Mouse (Mus musculus) lung, embryonic 16.5 days (tissue): Measurements from ENCODE around the gene Cebpb. TPM values are rescaled to one million over a fixed set of nuclear protein-coding genes. Genes with fewer than 3 reads are reported as not detected.

Source experiments
- ATAC-seq: fragments of 200-750 bp; cut with Nextera tagmentation; 2 replicates; pipeline ENCODE4 v1.8.0; 2017; ENCODE audit warnings: low read depth, mild to moderate bottlenecking, moderate library complexity
- H3K27ac ChIP-seq: fragments of 300-500 bp; sonication (generic); 2 replicates; pipeline ENCODE4 v1.5.1; 2014; ENCODE audit warnings: mild to moderate bottlenecking, control low read depth, low read length
- H3K27me3 ChIP-seq: fragments of 300-500 bp; sonication (generic); 2 replicates; pipeline ENCODE4 v1.6.1; 2014; ENCODE audit warnings: low read depth, low read length, mixed read lengths; ENCODE audit not compliant: control insufficient read depth, insufficient read depth
- H3K36me3 ChIP-seq: fragments of 300-500 bp; sonication (generic); 2 replicates; pipeline ENCODE4 v1.6.1; 2014; ENCODE audit warnings: low read length; ENCODE audit not compliant: control insufficient read depth, insufficient read depth
- H3K4me1 ChIP-seq: fragments of 300-500 bp; sonication (generic); replicated peaks from 2 replicates; pipeline ENCODE4 v1.6.1; 2014; ENCODE audit warnings: low read length, mixed read lengths; ENCODE audit not compliant: control insufficient read depth, insufficient read depth
- H3K4me2 ChIP-seq: fragments of 300-500 bp; sonication (generic); 2 replicates; pipeline ENCODE4 v1.6.1; 2014; ENCODE audit warnings: low read depth, low read length, control low read depth
- H3K4me3 ChIP-seq: fragments of 300-500 bp; sonication (generic); 2 replicates; pipeline ENCODE4 v1.5.1; 2014; ENCODE audit warnings: mild to moderate bottlenecking, low read length, control low read depth
- H3K9ac ChIP-seq: fragments of 300-500 bp; sonication (generic); 2 replicates; pipeline ENCODE4 v1.6.1; 2014; ENCODE audit warnings: low read length, control low read depth
- H3K9me3 ChIP-seq: fragments of 300-500 bp; sonication (generic); 2 replicates; pipeline ENCODE4 v1.6.1; 2016; ENCODE audit warnings: low read length; ENCODE audit not compliant: control insufficient read depth
- WGBS: fragments of 180-500 bp; shearing (Covaris S2); extraction: QIAGEN DNeasy Blood & Tissue Kit; methylation state at CpG from one replicate; pipeline ENCODE4 v1.1.7; 2014; 5-methylcytosine and 5-hydroxymethylcytosine counted together
- polyA plus RNA-seq: library from polyadenylated mRNA; unstranded; fragments of >200 nt; fragmentation: Nextera tagmentation; extraction: Ambion mirVana; gene quantifications from 2 replicates; pipeline ENCODE4 v1.2.1, GENCODE M21; 2015

Gene Cebpb
- polyA plus RNA-seq, 1 experiment from 2014 or later = 4.1 TPM

- H3K27me3 ChIP-seq = no peaks in the 10 kb centered on the region
- H3K4me1 ChIP-seq = peaks cover 33% of the 10 kb centered on the region
- under 1% methylated on average over 84 of the region's 110 CpGs for WGBS
- peak within 1 kb of the TSS; percentile 68 for H3K27ac ChIP-seq
- peak within 1 kb of the TSS; percentile 94 for H3K4me3 ChIP-seq
- no peaks in the 10 kb centered on the region for H3K9me3 ChIP-seq
- H3K4me2 ChIP-seq = peak within 1 kb of the TSS; percentile 96
- no peaks in the 10 kb centered on the region for H3K36me3 ChIP-seq
- H3K9ac ChIP-seq = peak within 1 kb of the TSS; percentile 92
- ATAC-seq = peak; percentile 97
Observed at GRCm38 (mm10) chr2:167661270-167662203, 27.2 kb upstream of the Cebpb start, which contains the start of gene Gm20431. Gene Gm20431 (minus strand): TSS chr2:167661496.

- H3K9ac ChIP-seq = no peak overlapping the region
- WGBS = 39% methylated on average over 6 of the region's 6 CpGs
- H3K9me3 ChIP-seq = no peaks in the 10 kb centered on the region
- H3K27me3 ChIP-seq = no peaks in the 10 kb centered on the region
- ATAC-seq = no peak
- H3K27ac ChIP-seq = no peak overlapping the region
- H3K4me2 ChIP-seq = no peak overlapping the region
- peaks cover 33% of the 10 kb centered on the region for H3K4me1 ChIP-seq
- H3K4me3 ChIP-seq = no peak overlapping the region
- no peaks in the 10 kb centered on the region for H3K36me3 ChIP-seq
Observed at GRCm38 (mm10) chr2:167662713-167663112, 26.0 kb upstream of the Cebpb start.

- Histone ChIP-seq H3K36me3 (no peaks in the 10 kb centered on the region), H3K9me3 (no peaks in the 10 kb centered on the region), H3K4me2 (no peak overlapping the region), H3K9ac (no peak overlapping the region), H3K27me3 (no peaks in the 10 kb centered on the region), H3K4me1 (peaks cover 7% of the 10 kb centered on the region), H3K4me3 (no peak overlapping the region), H3K27ac (no peak overlapping the region)
- whole genome bisulfite sequencing = 76% methylated on average over 18 of the region's 18 CpGs
- no peak for ATAC-seq
Observed at GRCm38 (mm10) chr2:167665972-167666713, 22.6 kb upstream of the Cebpb start.

GRCm38 (mm10) chr2:167668426-167668825 lies 20.3 kb upstream of the Cebpb start:
- Histone ChIP-seq H3K4me3 (no peak overlapping the region), H3K27me3 (no peaks in the 10 kb centered on the region), H3K9ac (no peak overlapping the region), H3K36me3 (no peaks in the 10 kb centered on the region), H3K27ac (no peak overlapping the region), H3K4me1 (no peaks in the 10 kb centered on the region), H3K4me2 (no peak overlapping the region), H3K9me3 (no peaks in the 10 kb centered on the region)
- WGBS = 81% methylated on average over 5 of the region's 5 CpGs
- no peak for ATAC-seq

- 48% methylated on average over 4 of the region's 4 CpGs for WGBS
- Histone ChIP-seq H3K36me3 (no peaks in the 10 kb centered on the region), H3K9ac (no peak overlapping the region), H3K27me3 (no peaks in the 10 kb centered on the region), H3K9me3 (no peaks in the 10 kb centered on the region), H3K4me3 (no peak overlapping the region), H3K4me1 (no peaks in the 10 kb centered on the region), H3K4me2 (no peak overlapping the region), H3K27ac (no peak overlapping the region)
- no peak for ATAC-seq
Observed at GRCm38 (mm10) chr2:167669398-167669797, 19.3 kb upstream of the Cebpb start.

GRCm38 (mm10) chr2:167671101-167671633 lies 17.5 kb upstream of the Cebpb start:
- H3K4me3 ChIP-seq = no peak overlapping the region
- H3K36me3 ChIP-seq = no peaks in the 10 kb centered on the region
- no peak overlapping the region for H3K9ac ChIP-seq
- H3K4me2 ChIP-seq = no peak overlapping the region
- no peaks in the 10 kb centered on the region for H3K4me1 ChIP-seq
- ATAC-seq = no peak
- no peaks in the 10 kb centered on the region for H3K27me3 ChIP-seq
- H3K27ac ChIP-seq = no peak overlapping the region
- 71% methylated on average over 5 of the region's 5 CpGs for WGBS
- no peaks in the 10 kb centered on the region for H3K9me3 ChIP-seq

GRCm38 (mm10) chr2:167672212-167672685 lies 16.5 kb upstream of the Cebpb start:
- no peaks in the 10 kb centered on the region for H3K27me3 ChIP-seq
- no peak overlapping the region for H3K4me3 ChIP-seq
- 0 out of 2 replicates have a peak, but pooled peaks have one; percentile 21 for ATAC-seq
- no peak overlapping the region for H3K27ac ChIP-seq
- no peaks in the 10 kb centered on the region for H3K36me3 ChIP-seq
- no peaks in the 10 kb centered on the region for H3K9me3 ChIP-seq
- H3K4me2 ChIP-seq = no peak overlapping the region
- H3K4me1 ChIP-seq = no peaks in the 10 kb centered on the region
- no peak overlapping the region for H3K9ac ChIP-seq
- WGBS = 17% methylated on average over 13 of the region's 13 CpGs

- whole genome bisulfite sequencing = 35% methylated on average over 14 of the region's 14 CpGs
- Histone ChIP-seq H3K4me3 (no peak overlapping the region), H3K27me3 (no peaks in the 10 kb centered on the region), H3K9ac (no peak overlapping the region), H3K27ac (no peak overlapping the region), H3K4me1 (peaks cover 3% of the 10 kb centered on the region; the same call in 1 of the 2 replicates), H3K36me3 (no peaks in the 10 kb centered on the region), H3K9me3 (no peaks in the 10 kb centered on the region), H3K4me2 (no peak overlapping the region)
- ATAC-seq = no peak
Observed at GRCm38 (mm10) chr2:167675120-167675909, 13.4 kb upstream of the Cebpb start.
